Mouse (Mus musculus) heart, embryonic 10.5 days (tissue): ENCODE data around the gene Cubn. TPM values are rescaled to one million over a fixed set of nuclear protein-coding genes. Genes with fewer than 3 reads are reported as not detected.

Experiments
- DNase-seq: peaks from one replicate; pipeline ENCODE4 v3.0.0-alpha.2; 2017; ENCODE audit warnings: low spot score
- H3K27ac ChIP-seq: fragments of 300-500 bp; sonication (generic); 2 replicates; pipeline ENCODE4 v1.5.1; 2016; ENCODE audit warnings: mild to moderate bottlenecking
- H3K27me3 ChIP-seq: fragments of 300-500 bp; sonication (generic); 2 replicates; pipeline ENCODE4 v1.6.1; 2016; ENCODE audit warnings: mild to moderate bottlenecking; ENCODE audit not compliant: poor library complexity, insufficient read depth, severe bottlenecking
- H3K36me3 ChIP-seq: fragments of 300-500 bp; sonication (generic); 2 replicates; pipeline ENCODE4 v1.6.1; 2016; ENCODE audit warnings: mild to moderate bottlenecking, moderate library complexity
- H3K4me1 ChIP-seq: fragments of 300-500 bp; sonication (generic); 2 replicates; pipeline ENCODE4 v1.6.1; 2016; ENCODE audit warnings: mild to moderate bottlenecking
- H3K4me3 ChIP-seq: fragments of 300-500 bp; sonication (generic); 2 replicates; pipeline ENCODE4 v1.5.1; 2016; ENCODE audit warnings: mild to moderate bottlenecking, moderate library complexity
- H3K9me3 ChIP-seq: fragments of 300-500 bp; sonication (generic); 2 replicates; pipeline ENCODE4 v1.6.1; 2016; ENCODE audit warnings: mild to moderate bottlenecking, moderate library complexity
- WGBS: fragments of 180-500 bp; shearing (Covaris S2); methylation state at CpG from one replicate; pipeline ENCODE4 v1.1.7; 2016; 5-methylcytosine and 5-hydroxymethylcytosine counted together
- polyA plus RNA-seq: library from polyadenylated mRNA; unstranded; fragments of >200 nt; fragmentation: Nextera tagmentation; extraction: Ambion mirVana; gene quantifications from 2 replicates; pipeline ENCODE4 v1.2.1, GENCODE M21; 2016

Cubn gene
- polyA plus RNA-seq, 1 experiment from 2014 or later, result 0.34 TPM

DNA sequence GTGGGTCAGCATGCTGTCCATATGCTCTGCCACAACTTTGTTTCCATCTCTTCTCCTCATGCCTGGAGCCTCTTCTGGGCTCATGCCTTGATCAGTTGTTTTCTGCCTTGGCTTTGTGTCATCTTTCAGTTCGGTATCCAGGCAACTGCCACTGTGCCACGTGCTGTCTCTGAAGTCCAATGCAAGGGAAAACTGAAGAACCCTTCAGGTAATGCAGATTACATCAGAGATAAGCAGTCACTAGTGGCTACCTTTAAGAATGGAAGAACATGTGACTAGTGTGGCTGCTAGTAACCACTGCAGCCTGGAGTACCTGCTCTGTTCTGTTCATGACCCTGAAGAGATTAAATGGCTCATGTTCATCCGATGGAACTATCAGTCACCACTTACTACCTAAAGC, 123.1 kb downstream of the Cubn start:
- Histone ChIP-seq H3K4me1 (peaks cover 32% of the 10 kb centered on the region), H3K27ac (no peak overlapping the region), H3K36me3 (no peaks in the 10 kb centered on the region), H3K27me3 (no peaks in the 10 kb centered on the region), H3K4me3 (no peak overlapping the region), H3K9me3 (no peaks in the 10 kb centered on the region)
- no peak for DNase-seq
- 84% methylated on average over 3 of the region's 3 CpGs for WGBS

DNA sequence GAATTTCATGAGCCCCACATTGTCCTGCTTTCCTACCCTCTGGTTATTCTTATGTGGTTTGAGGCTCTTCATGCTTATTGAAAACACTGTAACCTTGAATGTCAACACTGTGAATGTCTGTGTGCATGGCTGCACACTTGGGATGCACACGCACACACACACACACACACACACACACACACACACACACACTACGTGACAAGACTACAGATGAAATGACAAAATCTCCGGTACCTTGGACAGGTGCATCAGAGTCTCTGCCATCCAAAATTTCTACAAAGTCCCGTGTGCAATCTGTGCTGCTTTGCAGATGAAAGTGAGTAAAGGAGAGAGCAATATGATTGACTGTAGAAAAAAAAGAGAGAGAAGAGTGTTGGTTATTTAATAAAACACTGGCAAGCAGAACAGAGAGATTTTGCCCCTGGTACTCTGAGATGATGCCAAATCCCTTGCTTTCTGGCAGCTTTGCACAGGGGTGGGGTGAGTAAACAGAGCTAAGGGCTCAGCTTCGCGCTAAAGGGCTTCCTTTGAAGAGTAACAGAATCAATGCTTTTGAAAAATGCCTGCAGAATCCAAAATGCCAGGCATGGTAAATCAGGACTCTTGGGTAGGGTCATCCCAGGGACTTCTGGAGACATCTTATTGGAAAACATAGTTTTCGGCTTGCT, 133.6 kb downstream of the Cubn start:
- Histone ChIP-seq H3K27ac (peak overlapping the region; percentile 29; the same call in 1 of the 2 replicates), H3K4me3 (no peak overlapping the region), H3K27me3 (no peaks in the 10 kb centered on the region), H3K4me1 (peaks cover 9% of the 10 kb centered on the region), H3K9me3 (no peaks in the 10 kb centered on the region), H3K36me3 (no peaks in the 10 kb centered on the region)
- 71% methylated on average over 7 of the region's 7 CpGs for WGBS
- no peak for DNase-seq

DNA sequence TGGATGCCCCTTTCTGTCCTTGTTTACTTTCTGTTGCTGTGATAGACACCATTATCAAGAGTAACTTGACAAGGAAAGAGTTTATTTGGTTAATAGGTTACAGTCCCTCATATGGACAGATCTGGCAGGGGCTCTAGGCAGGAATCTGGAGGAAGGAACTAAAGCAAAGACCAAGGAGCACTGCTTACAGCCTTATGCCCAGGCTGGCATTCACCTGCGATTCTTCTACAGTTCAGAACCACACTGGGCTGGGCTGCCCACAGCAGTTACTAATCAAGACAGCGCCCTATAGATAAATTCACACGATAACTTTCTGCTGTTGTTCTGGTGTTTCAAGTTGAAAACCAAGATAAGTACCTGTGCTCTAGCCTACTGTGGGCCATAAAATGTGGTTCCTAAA, 138.8 kb downstream of the Cubn start:
- H3K9me3 ChIP-seq, result no peaks in the 10 kb centered on the region
- no peak overlapping the region for H3K27ac ChIP-seq
- no peaks in the 10 kb centered on the region for H3K36me3 ChIP-seq
- no peaks in the 10 kb centered on the region for H3K4me1 ChIP-seq
- no peaks in the 10 kb centered on the region for H3K27me3 ChIP-seq
- no peak for DNase-seq
- H3K4me3 ChIP-seq, result no peak overlapping the region
- 87% methylated on average over 3 of the region's 3 CpGs for WGBS

- DNase-seq, result no peak
- no peaks in the 10 kb centered on the region for H3K36me3 ChIP-seq
- no peaks in the 10 kb centered on the region for H3K9me3 ChIP-seq
- H3K4me3 ChIP-seq, result no peak overlapping the region
- 90% methylated on average over 1 of the region's 1 CpGs for WGBS
- no peaks in the 10 kb centered on the region for H3K27me3 ChIP-seq
- H3K27ac ChIP-seq, result no peak overlapping the region
- H3K4me1 ChIP-seq, result no peaks in the 10 kb centered on the region
Observed at GRCm38 (mm10) chr2:13352112-13352728, 139.4 kb downstream of the Cubn start.

DNA sequence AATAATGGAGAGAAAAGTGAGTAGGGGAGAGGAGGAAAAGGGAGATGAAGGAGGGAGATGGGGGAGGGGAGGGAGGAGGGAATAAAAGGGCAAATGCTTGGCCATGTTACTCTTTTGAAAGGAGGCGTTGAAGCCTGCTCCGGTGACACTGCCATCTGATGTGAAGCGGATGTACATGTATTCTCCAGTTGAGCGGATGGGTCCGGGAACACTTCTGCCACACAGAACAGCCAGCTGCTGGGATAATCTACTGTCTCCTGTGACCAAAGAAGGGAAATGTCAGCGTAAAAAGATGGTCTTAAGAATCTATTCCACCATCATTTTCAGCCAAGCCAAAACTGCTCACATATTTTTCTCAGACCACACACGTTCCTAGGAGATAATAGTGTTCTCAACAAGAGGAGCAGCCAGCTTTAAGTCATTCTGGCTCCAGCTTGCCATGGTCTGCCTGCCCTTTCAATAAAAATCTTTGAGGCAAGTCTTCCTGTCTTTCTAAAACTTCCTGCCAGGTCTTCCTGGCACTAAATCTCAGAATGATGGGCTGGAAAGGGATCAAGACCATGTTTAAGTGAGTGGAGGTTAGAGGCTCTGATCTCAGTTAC, 149.2 kb downstream of the Cubn start:
- H3K4me3 ChIP-seq, result no peak overlapping the region
- no peaks in the 10 kb centered on the region for H3K4me1 ChIP-seq
- no peaks in the 10 kb centered on the region for H3K9me3 ChIP-seq
- no peaks in the 10 kb centered on the region for H3K36me3 ChIP-seq
- DNase-seq, result no peak
- H3K27me3 ChIP-seq, result no peaks in the 10 kb centered on the region
- H3K27ac ChIP-seq, result no peak overlapping the region
- WGBS, result 71% methylated on average over 7 of the region's 7 CpGs

DNA sequence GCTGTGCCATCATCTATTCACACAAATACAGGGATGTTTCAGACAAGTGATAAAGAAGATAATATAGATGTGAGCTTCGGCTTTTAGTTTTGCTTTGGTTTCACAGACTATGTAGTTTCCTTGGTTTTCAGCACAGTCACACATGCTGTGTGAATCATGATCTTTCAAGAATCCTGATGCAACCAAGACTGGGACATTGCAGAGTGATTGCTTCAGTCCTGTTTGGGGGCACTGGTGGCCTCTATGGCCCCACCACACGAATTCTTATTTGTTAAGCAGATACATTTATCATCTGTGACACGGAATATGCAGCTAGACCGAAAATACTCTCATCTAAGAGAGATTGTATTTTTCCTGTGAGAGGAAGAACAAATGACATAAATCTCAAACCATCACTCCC, 156.2 kb downstream of the Cubn start:
- H3K4me1 ChIP-seq, result no peaks in the 10 kb centered on the region
- DNase-seq, result no peak
- WGBS, result 72% methylated on average over 4 of the region's 4 CpGs
- H3K36me3 ChIP-seq, result no peaks in the 10 kb centered on the region
- H3K9me3 ChIP-seq, result no peaks in the 10 kb centered on the region
- H3K4me3 ChIP-seq, result no peak overlapping the region
- no peak overlapping the region for H3K27ac ChIP-seq
- H3K27me3 ChIP-seq, result no peaks in the 10 kb centered on the region

DNA sequence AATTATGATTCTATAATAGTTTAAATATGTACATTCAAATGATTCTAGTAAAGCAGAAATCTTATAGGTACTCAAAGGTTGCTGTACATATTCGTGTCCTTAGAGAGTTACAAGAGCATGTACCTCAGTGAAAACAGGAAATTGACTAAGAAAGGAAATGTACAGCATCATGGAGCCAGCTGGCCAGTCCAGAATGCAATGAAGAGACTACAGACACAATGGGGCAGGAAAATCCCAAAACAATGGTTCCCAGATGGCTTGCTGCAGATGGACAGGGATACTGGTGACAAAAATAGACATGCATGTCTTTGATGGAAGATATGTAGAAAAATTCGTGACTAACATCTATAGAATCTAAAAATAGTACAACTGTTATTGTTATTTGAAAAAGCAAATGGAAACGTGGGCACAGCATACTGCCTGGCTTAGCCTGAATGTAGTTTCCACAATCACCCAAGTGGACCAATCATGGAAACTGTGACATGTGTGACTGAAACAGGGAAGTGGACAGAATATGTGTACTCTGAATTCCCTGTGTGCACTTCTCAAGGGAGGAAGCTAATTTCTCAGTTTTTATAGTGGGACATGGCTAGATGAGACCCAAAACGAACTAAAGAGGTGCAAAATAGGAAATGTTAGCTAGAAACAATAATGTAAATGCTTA, 161.7 kb downstream of the Cubn start:
- 54% methylated on average over 4 of the region's 4 CpGs for WGBS
- H3K4me3 ChIP-seq, result no peak overlapping the region
- H3K36me3 ChIP-seq, result no peaks in the 10 kb centered on the region
- H3K4me1 ChIP-seq, result no peaks in the 10 kb centered on the region
- DNase-seq, result no peak
- H3K27ac ChIP-seq, result no peak overlapping the region
- H3K27me3 ChIP-seq, result no peaks in the 10 kb centered on the region
- no peaks in the 10 kb centered on the region for H3K9me3 ChIP-seq

GRCm38 (mm10) chr2:13303376-13303775, 188.2 kb downstream of the Cubn start:
- H3K27ac ChIP-seq, result no peak overlapping the region
- H3K4me3 ChIP-seq, result no peak overlapping the region
- H3K27me3 ChIP-seq, result no peaks in the 10 kb centered on the region
- no peaks in the 10 kb centered on the region for H3K9me3 ChIP-seq
- H3K4me1 ChIP-seq, result no peaks in the 10 kb centered on the region
- no peaks in the 10 kb centered on the region for H3K36me3 ChIP-seq
- WGBS, result 73% methylated on average over 3 of the region's 3 CpGs
- no peak for DNase-seq

DNA sequence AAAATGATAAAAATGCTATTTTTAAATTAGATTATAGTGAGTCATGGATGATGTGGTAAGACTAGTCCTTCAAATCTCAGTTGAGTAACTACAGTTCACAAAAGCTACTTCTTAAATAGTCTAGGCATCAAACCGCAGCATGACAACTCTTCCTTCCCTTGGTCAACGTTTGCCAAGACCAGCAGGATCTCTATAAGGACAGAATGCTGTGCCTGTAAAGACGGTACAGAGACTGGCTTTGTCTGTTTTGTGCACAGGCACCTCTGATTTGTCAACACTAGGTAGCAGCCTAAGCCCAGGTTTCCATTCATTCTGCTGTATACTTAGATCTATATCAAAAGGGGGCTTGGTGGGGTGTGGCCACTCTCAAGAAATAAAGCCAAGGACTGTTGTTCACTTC, 192.6 kb downstream of the Cubn start:
- Histone ChIP-seq H3K27me3 (no peaks in the 10 kb centered on the region), H3K9me3 (no peaks in the 10 kb centered on the region), H3K36me3 (no peaks in the 10 kb centered on the region), H3K4me1 (no peaks in the 10 kb centered on the region), H3K4me3 (no peak overlapping the region), H3K27ac (no peak overlapping the region)
- WGBS, result 42% methylated on average over 3 of the region's 3 CpGs
- no peak for DNase-seq

DNA sequence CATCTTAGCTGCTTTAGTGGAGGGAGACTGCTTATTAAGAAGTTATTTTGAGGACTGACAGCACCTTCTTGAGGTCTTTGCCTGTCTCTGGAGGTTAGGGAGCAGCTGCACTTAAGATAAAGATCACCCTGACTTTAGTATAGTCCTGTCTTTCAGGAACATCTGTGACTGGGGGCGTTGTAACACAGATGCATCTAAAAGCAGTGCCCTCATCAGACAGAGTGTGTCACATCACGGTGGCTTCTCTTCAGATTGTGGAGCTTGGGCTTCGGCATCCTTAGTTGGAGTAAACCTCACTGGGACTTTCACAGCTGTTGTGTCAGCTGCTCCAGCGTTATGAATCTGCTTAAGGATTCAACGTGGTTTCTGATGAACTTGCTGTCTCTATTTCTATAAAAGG, 193.9 kb downstream of the Cubn start:
- H3K9me3 ChIP-seq, result no peaks in the 10 kb centered on the region
- no peak for DNase-seq
- H3K4me1 ChIP-seq, result no peaks in the 10 kb centered on the region
- no peak overlapping the region for H3K27ac ChIP-seq
- no peak overlapping the region for H3K4me3 ChIP-seq
- WGBS, result 51% methylated on average over 5 of the region's 5 CpGs
- no peaks in the 10 kb centered on the region for H3K36me3 ChIP-seq
- H3K27me3 ChIP-seq, result no peaks in the 10 kb centered on the region

- WGBS, result 4% methylated on average over 1 of the region's 1 CpGs
- H3K4me3 ChIP-seq, result no peak overlapping the region
- DNase-seq, result no peak
Observed at GRCm38 (mm10) chr2:13290661-13291060, 201.0 kb downstream of the Cubn start.

GRCm38 (mm10) chr2:13290070-13290469, 201.5 kb downstream of the Cubn start:
- Histone ChIP-seq H3K9me3 (no peaks in the 10 kb centered on the region), H3K4me1 (no peaks in the 10 kb centered on the region), H3K36me3 (no peaks in the 10 kb centered on the region), H3K27me3 (no peaks in the 10 kb centered on the region), H3K4me3 (no peak overlapping the region), H3K27ac (no peak overlapping the region)
- no peak for DNase-seq
- WGBS, result 73% methylated on average over 3 of the region's 3 CpGs

More at GRCm38 (mm10) chr2:13290661-13291060, 201.0 kb downstream of the Cubn start:
- Histone ChIP-seq H3K27me3 (no peaks in the 10 kb centered on the region), H3K4me1 (no peaks in the 10 kb centered on the region), H3K9me3 (no peaks in the 10 kb centered on the region), H3K36me3 (no peaks in the 10 kb centered on the region), H3K27ac (no peak overlapping the region)
